Mouse (Mus musculus) cerebellum, adult 9-11 months (tissue): ENCODE data around the gene Olfr27.

Experiments
- DNase-seq: peaks from one replicate; pipeline ENCODE4 v3.0.0; 2022

The Olfr27 gene

DNA sequence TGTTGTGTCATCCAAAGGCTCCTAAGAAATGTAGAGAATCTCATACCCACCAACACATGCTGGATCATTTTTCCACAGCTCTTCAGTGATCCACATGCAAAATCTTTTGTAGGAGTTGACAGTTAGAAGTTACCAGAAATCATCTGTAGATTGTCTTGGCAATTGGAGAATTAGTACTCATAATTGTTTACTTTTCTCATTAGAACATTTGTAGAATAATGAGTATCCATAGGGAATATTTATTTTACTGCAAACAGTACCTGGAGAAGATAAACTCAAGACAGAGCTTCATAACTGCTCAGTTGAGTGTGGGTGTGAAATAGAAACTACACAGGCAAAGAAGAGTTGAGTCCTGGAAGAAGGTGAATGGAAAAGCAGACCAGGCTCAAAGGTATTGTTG, at the start of gene Olfr27:
TSS of gene Olfr27 (plus strand) at position 301 of the 400 bp plus-strand sequence.
- DNase-seq: no peak

DNA sequence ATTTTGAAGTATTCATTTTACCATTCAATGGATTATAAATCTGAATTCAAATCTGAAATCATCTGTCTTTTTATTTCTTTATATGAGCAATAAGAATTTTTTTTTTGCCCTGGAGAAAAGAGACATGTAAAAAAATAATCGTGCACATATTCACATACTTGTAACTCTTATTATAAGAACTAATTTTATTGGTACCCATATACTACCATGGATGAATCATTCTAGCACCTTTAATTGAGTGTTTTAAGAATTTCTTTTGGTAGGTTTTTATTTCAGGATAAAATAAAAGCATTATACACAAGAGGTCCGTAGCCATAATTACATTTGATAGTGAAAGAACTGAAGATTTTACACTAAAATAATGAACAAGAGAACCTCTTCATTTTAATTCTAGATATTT, 49.1 kb upstream of the Olfr27 start, which contains the start of gene Olfr938:
TSS of gene Olfr938 (minus strand) at position 101 of the 400 bp plus-strand sequence.
- DNase-seq: no peak

GRCm38 (mm10) chr9:39127326-39127725, 605 bp upstream of the Olfr27 start:
- no peak for DNase-seq

GRCm38 (mm10) chr9:39152401-39152800, 24.5 kb downstream of the Olfr27 start:
- no peak for DNase-seq

DNA sequence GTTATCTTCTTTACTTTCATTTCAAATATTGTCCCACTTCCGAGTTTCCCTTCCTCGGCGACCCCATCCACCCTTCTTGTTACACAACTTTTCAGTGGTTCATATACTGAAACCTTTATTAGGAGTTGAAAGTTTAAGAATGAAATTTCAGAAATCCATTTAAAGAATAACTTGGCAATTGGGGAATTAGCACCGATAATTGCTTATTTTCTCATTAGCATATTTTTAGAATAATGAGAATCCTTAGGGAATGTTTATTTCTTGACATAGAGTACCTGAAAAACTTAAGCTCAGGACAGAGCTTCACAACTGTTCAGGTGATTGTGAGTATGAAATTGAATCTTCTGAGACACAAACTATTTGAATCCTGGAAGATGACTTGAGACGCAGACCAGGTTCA, 38.1 kb downstream of the Olfr27 start, which contains the start of gene Olfr943:
TSS of gene Olfr943 (plus strand) at position 301 of the 400 bp plus-strand sequence.
- no peak for DNase-seq
